Mouse (Mus musculus): ENCODE results near the gene Smap2. TPM values are rescaled to one million over a fixed set of nuclear protein-coding genes. Genes with fewer than 3 reads are reported as not detected.
A peak's percentile ranks its signal among the peaks of the same experiment; 100 is the strongest.

Gene Smap2
- polyA plus RNA-seq, 1 experiment = 24.9 TPM

DNA sequence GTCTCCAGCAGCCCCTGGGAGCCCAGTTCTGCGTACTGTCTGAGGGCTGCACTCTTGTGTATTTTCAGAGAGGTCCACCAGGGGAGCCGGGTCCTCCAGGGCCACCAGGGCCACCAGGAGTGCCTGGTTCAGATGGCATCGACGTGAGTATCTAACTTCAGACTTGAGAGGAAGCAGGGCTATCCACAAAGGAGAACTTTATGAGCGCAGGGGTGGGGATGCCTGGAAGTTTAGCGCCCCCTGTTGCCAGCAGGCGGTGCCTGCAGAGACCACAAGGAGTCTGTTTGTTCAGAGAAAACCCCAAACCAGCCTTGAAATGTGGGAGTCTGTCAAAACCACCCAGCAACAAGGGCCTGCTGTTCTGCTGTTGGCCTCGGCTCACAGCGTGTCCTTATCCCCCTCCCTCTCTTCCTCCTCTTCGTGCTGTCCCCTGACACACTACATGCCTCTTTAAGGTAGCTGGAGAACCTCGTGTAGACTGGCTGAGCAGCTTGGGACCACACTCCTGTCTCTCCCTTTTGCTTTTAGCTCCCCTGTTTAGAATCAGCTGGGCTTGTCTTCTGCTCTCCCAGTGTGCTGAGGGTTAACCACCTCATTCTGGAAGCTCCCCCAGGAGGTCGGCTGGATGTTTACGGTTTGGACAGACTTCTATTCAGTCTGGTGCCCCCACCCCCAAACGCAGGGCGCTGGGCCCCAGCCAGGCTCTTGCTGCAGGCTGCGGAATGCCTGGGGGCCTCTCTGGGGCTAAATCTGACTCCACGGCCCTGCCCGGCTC lies 24.0 kb upstream of the Smap2 start:
- TF ChIP-seq CTCF (IDR thresholded peaks at IDR 0.05; ENCODE audit: insufficient read depth, low read length) (peak; percentile 80), POLR2A (IDR thresholded peaks at IDR 0.05; ENCODE audit: borderline replicate concordance, extremely low read depth, low read depth, low read length) (no peak)
- DNase-seq = peak; percentile 33
- Histone ChIP-seq H3K4me3 (replicated peaks; ENCODE audit: extremely low read depth, low read depth, low read length) (no peak overlapping the region), H3K4me1 (ENCODE audit: control insufficient read depth, insufficient read depth, low read length) (no peaks in the 10 kb centered on the region)
- 12% methylated on average over 18 of the region's 18 CpGs for WGBS

DNA sequence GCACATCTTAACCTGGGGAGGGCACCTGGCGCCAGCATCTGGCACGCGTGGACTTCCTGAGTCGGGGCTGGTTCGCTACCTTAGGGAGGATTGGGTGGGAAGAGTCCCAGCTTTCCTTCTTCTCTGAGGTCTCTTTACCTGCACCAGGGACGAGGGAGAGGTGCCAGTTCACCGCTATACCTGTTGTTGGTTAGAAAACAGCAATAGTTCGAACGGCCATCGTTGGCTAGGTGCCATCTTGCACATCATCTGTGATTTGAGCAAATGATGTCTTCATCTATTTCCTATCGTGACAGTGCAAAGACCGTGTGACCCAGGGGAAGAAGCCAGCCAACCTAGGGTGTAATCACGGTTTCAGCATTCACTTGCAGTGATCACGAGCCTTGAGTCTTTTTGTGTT lies 23.3 kb upstream of the Smap2 start:
- Histone ChIP-seq H3K4me3 (replicated peaks; ENCODE audit: extremely low read depth, low read depth, low read length) (no peak overlapping the region), H3K4me1 (ENCODE audit: control insufficient read depth, insufficient read depth, low read length) (no peaks in the 10 kb centered on the region)
- no peak for DNase-seq
- TF ChIP-seq POLR2A (IDR thresholded peaks at IDR 0.05; ENCODE audit: borderline replicate concordance, extremely low read depth, low read depth, low read length) (no peak), CTCF (IDR thresholded peaks at IDR 0.05; ENCODE audit: insufficient read depth, low read length) (no peak)
- 56% methylated on average over 14 of the region's 14 CpGs for WGBS

DNA sequence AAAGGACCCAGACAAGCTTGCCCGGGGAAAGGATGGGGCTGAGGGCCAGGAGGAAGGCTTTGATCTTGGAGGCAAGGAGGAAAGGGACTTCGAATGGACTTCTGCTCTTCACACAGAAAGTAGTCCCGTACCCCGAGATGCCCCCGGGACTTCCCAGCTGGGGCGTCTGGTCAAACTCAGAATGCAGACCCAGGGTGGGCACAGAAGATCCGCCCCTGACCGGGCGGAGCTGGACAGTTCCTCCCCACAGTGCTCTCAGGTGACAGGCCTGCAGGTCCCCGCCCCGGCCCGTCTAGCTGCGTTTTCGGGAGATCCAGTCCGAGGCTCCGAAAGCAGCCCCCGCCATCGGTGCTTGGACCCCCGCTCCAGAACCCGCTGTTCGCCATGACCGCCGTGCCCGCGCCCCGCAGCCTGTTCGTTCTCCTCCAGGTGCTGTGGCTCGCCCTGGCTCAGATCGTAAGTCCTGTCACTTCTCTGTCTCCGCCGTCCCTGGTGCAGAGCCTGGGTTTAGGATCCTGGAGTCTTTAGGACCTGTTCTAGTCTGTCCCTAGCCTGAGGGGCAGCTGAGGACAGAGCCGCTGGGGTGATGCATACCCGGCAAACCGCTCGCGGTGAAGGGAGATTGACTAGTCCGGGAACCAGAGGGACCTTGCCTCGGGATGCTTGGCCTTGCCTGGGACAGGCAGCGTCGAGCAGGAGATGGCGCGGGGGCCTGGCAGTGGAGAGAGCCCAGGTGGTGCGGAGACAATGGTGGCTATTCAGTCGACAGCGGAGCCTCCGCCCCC lies 22.5 kb upstream of the Smap2 start, which contains the start of gene Col9a2:
TSS of gene Col9a2 (plus strand) at position 55 of the 785 bp plus-strand sequence.
- 6% methylated on average over 46 of the region's 46 CpGs for WGBS
- no peak for DNase-seq
- no peak for TF ChIP-seq CTCF (IDR thresholded peaks at IDR 0.05; ENCODE audit: insufficient read depth, low read length)
- no peak for TF ChIP-seq POLR2A (IDR thresholded peaks at IDR 0.05; ENCODE audit: borderline replicate concordance, extremely low read depth, low read depth, low read length)
- Histone ChIP-seq H3K4me3 (replicated peaks; ENCODE audit: extremely low read depth, low read depth, low read length) (no peak within 1 kb of the TSS), H3K4me1 (ENCODE audit: control insufficient read depth, insufficient read depth, low read length) (no peaks in the 10 kb centered on the region)

DNA sequence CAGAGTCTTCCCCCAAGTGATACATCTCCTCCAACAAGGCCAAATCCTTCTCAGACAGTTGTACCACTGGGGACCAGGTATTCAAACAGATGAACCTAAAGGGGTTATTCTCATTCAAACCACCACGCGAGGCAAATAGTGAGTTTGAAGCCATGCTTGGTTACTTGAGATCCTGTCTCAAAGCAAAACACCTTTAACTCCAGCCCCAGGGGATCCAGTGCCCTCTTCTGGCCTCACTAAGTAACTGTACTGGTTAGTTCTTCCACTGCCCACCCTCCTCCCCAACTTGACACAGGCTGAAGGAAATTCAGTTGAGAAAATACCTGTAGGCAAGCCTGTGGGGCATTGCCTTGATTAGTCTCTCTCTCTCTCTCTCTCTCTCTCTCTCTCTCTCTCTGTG lies 16.0 kb upstream of the Smap2 start:
- H3K4me1 ChIP-seq (ENCODE audit: control insufficient read depth, insufficient read depth, low read length) = no peaks in the 10 kb centered on the region
- 66% methylated on average over 2 of the region's 2 CpGs for WGBS
- no peak overlapping the region for H3K4me3 ChIP-seq (replicated peaks; ENCODE audit: extremely low read depth, low read depth, low read length)
- no peak for DNase-seq
- TF ChIP-seq POLR2A (IDR thresholded peaks at IDR 0.05; ENCODE audit: borderline replicate concordance, extremely low read depth, low read depth, low read length) (no peak), CTCF (IDR thresholded peaks at IDR 0.05; ENCODE audit: insufficient read depth, low read length) (no peak)

DNA sequence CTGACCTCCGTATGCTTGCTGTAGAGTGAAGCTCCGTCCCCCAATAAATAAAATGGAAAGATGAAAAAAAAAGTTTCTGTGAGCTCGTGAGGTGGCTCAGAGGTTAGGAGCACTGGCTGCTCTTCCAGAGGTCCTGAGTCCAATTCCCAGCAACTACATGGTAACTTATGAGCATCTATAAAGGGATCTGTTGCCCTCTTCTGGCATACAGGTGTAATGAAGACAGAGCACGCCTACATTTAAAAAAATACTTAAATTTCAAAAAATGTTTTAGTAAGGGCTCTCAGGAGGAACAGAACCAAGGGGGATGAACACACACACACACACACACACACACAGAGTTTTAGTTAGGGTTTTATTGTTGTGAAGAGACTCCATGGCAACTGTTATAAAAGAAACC lies 14.4 kb upstream of the Smap2 start:
- 60% methylated on average over 4 of the region's 4 CpGs for WGBS
- TF ChIP-seq CTCF (IDR thresholded peaks at IDR 0.05; ENCODE audit: insufficient read depth, low read length) (no peak), POLR2A (IDR thresholded peaks at IDR 0.05; ENCODE audit: borderline replicate concordance, extremely low read depth, low read depth, low read length) (no peak)
- DNase-seq = no peak
- no peak overlapping the region for H3K4me3 ChIP-seq (replicated peaks; ENCODE audit: extremely low read depth, low read depth, low read length)
- H3K4me1 ChIP-seq (ENCODE audit: control insufficient read depth, insufficient read depth, low read length) = no peaks in the 10 kb centered on the region

DNA sequence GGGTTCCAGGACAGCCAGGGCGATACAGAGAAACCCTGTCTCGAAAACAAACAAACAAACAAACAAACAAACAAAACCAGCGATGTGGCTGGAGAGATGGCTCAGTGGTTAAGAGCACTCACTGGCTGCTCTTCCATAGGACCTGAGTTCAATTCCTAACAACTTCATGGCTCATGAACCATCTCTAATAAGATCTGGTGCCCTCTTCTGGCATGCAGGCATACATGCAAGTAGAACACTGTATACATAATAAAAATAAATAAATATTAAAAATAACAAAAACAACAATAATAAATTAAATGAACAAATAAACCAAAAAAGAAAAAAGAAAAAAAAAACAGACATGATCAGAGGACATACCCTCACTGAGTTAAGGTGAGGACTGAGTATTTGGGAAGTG lies 12.6 kb upstream of the Smap2 start:
- no peaks in the 10 kb centered on the region for H3K4me1 ChIP-seq (ENCODE audit: control insufficient read depth, insufficient read depth, low read length)
- 69% methylated on average over 3 of the region's 3 CpGs for WGBS
- no peak overlapping the region for H3K4me3 ChIP-seq (replicated peaks; ENCODE audit: extremely low read depth, low read depth, low read length)
- TF ChIP-seq CTCF (IDR thresholded peaks at IDR 0.05; ENCODE audit: insufficient read depth, low read length) (no peak), POLR2A (IDR thresholded peaks at IDR 0.05; ENCODE audit: borderline replicate concordance, extremely low read depth, low read depth, low read length) (no peak)
- no peak for DNase-seq

DNA sequence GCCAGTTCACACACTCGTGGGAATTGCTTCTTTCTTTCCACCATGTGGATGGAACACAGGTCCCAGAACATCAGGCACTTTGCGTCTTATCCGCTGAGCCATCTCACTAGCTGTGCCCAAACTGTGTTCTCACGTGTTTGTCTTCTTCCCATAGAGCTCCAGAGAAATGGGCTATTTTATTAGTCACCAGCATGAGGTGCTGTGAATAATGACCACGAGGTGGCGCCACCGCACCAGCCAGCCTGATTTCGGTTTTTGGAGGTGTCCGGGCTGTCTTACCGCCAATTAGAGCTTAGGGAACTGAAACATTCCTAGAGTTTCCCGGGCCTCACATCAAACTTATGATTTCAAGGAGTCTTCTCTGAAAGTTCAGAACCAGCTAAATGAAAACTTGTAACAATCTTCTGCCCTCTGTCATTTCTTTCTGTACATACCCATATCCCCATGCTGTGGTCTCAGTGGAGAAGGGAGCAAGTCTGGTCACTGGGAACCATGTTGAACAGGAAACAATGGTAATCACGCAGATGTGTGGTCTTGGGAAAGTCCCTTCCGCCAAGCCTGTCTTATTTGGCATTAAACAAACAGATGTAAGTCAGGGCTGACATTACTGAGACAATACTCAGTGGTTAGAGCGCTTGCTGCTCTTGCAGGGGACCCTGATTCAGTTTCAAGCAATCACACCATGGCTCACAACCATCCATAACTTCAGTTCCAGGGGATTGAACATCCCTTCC lies 11.8 kb upstream of the Smap2 start:
- TF ChIP-seq POLR2A (IDR thresholded peaks at IDR 0.05; ENCODE audit: borderline replicate concordance, extremely low read depth, low read depth, low read length) = no peak
- peak; percentile 61 for TF ChIP-seq CTCF (IDR thresholded peaks at IDR 0.05; ENCODE audit: insufficient read depth, low read length)

DNA sequence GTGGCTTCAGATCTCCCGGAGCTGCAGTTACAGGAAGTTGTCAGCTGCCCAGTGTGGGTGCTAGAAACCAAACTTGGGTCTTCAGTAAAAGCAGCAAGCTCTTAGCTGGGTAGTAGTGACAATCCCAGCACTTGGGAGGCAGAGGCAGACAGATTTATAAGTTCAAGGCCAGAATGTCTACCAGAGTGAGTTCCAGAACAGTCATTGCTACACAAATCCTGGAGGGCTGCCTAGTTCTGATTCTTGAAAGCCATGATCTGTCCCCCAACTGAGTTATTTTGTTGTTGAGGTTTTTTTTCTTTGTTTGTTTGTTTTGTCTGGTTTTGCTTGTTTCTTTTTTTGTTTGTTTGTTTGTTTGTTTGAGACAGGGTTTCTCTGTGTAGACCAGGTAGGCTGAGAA lies 11.1 kb upstream of the Smap2 start:
- no peak for TF ChIP-seq POLR2A (IDR thresholded peaks at IDR 0.05; ENCODE audit: borderline replicate concordance, extremely low read depth, low read depth, low read length)
- TF ChIP-seq CTCF (IDR thresholded peaks at IDR 0.05; ENCODE audit: insufficient read depth, low read length) = no peak
- 69% methylated on average over 1 of the region's 1 CpGs for WGBS

More for the DNA sequence above, 11.8 kb upstream of the Smap2 start:
- DNase-seq = peak; percentile 43
- no peaks in the 10 kb centered on the region for H3K4me1 ChIP-seq (ENCODE audit: control insufficient read depth, insufficient read depth, low read length)
- 31% methylated on average over 14 of the region's 14 CpGs for WGBS
- no peak overlapping the region for H3K4me3 ChIP-seq (replicated peaks; ENCODE audit: extremely low read depth, low read depth, low read length)

DNA sequence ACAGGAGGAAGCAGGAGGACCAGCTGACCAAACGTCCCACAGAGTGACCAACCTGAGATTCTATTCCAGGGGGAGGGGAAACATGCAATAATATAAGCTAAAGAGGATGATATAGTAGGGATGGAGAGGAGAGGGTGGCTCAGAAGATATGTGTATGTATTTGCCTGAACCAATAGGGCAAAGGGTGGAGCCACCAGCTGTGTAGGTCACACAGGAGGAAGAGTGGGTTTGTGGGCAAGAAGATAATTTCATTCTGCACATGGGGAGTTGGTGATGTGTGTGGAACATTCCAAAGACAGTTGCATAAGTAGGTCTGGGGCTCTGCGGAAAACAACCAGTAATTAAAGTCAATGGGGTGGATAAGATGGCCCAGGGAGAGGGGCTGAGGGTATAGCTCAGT lies 8.6 kb upstream of the Smap2 start:
- TF ChIP-seq POLR2A (IDR thresholded peaks at IDR 0.05; ENCODE audit: borderline replicate concordance, extremely low read depth, low read depth, low read length) = no peak
- TF ChIP-seq CTCF (IDR thresholded peaks at IDR 0.05; ENCODE audit: insufficient read depth, low read length) = no peak
- DNase-seq = no peak
- WGBS = 67% methylated on average over 2 of the region's 2 CpGs
- Histone ChIP-seq H3K4me3 (replicated peaks; ENCODE audit: extremely low read depth, low read depth, low read length) (no peak overlapping the region), H3K4me1 (ENCODE audit: control insufficient read depth, insufficient read depth, low read length) (no peaks in the 10 kb centered on the region)

More for the DNA sequence above, 11.1 kb upstream of the Smap2 start:
- no peak for DNase-seq
- no peak overlapping the region for H3K4me3 ChIP-seq (replicated peaks; ENCODE audit: extremely low read depth, low read depth, low read length)
- H3K4me1 ChIP-seq (ENCODE audit: control insufficient read depth, insufficient read depth, low read length) = no peaks in the 10 kb centered on the region
